Mouse (Mus musculus): ENCODE data around the gene Nmrk2. TPM values are rescaled to one million over a fixed set of nuclear protein-coding genes. Genes with fewer than 3 reads are reported as not detected.
"Not testable (repeated sequence)": the region's sequence is repeated elsewhere in the genome, so short reads cannot be mapped to it uniquely, and the experiment has no call there.

Nmrk2 gene
- total RNA-seq, 2 experiments from 2014 or later, result 0.17 TPM; not detected in 1

GRCm38 (mm10) chr10:81221402-81222015 lies 19.7 kb upstream of the Nmrk2 start:
- no peak for DNase-seq (ENCODE audit: low spot score in 2 of 2)
- intact Hi-C loops (cut with DNase I), result no loop called here

GRCm38 (mm10) chr10:81217964-81218363 lies 16.1 kb upstream of the Nmrk2 start:
- intact Hi-C loops (cut with DNase I), result no loop called here
- peak in 1 of 2 experiments; percentile 55 for DNase-seq (ENCODE audit: low spot score in 2 of 2)

DNA sequence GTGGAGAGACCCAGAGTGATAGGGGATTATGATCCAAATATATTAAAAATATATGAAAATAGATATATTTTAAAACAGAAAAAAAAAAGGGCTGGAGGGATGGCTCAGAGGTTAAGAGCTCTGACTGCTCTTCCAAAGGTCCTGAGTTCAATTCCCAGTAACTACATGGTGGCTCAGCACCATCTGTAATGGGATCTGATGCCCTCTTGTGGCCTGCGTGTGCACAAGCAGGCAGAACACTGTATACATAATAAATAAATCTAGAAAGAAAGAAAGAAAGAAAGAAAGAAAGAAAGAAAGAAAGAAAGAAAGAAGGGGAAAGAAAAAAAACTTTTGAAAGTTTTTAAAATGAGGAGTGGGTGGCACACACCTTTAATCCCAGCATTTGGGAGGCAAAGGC lies 15.4 kb upstream of the Nmrk2 start:
- DNase-seq (ENCODE audit: low spot score in 2 of 2); intact Hi-C loops (cut with DNase I): not testable (repeated sequence)

GRCm38 (mm10) chr10:81216810-81217209 lies 15.0 kb upstream of the Nmrk2 start:
- no peak for DNase-seq (ENCODE audit: low spot score in 2 of 2)
- intact Hi-C loops (cut with DNase I), result no loop called here

- intact Hi-C loops (cut with DNase I), result no loop called here
Measured at GRCm38 (mm10) chr10:81216260-81216659, 14.4 kb upstream of the Nmrk2 start.

GRCm38 (mm10) chr10:81210154-81210553 lies 8.3 kb upstream of the Nmrk2 start:
- intact Hi-C loops (cut with DNase I), result no loop called here
- DNase-seq (ENCODE audit: low spot score in 2 of 2), result no peak

More at GRCm38 (mm10) chr10:81216260-81216659, 14.4 kb upstream of the Nmrk2 start:
- DNase-seq (ENCODE audit: low spot score in 2 of 2), result no peak

DNA sequence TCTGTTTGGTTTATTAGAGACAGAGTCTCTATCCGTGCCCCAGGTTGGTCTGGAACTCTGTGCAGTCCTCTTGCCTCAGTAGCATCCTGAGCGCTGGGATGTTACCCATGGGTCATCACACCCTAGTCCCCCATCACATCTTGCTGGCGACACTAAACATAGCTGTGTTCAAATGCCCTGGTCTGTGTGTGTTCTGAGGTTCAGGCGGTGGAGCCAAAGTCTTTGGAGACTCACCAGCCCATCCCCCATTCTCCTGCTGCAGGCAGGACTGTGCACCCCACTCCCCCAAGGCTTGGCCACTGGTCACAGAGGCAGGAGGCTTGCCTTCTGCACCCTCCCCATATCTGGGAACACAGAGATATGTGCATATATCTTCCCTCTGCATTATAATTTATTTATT lies 2.3 kb upstream of the Nmrk2 start:
- no peak for DNase-seq (ENCODE audit: low spot score in 2 of 2)

DNA sequence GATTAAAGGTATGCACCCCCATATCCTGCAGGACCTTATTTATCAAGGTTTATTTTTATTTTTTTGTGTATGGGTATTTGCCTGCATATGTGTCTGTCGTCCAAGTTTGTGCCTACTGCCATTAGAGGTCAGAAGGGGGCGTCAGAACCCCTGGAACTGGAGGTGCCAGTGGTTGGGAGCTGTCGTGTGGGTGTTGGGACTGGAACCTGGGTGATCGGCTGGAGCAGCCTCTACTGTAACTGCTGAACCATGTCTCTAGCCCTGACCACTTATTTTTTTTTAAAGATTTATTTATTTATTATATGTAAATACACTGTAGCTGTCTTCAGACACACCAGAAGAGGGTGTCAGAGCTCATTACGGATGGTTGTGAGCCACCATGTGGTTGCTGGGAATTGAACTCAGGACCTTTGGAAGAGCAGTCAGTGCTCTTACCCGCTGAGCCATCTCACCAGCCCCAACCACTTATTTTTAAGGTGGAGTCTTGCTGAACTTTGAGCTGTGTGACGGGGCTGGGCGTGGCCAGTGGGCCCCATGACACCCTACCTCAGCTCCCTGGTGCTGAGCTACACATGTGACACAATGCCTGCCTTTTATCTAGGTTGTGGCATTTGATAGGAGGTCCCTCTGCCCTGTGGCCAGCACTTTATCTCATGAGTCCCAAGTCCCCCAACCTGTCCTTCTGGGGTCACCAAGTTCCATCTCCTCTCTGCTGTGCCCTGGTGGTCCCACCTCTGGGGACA lies 1.3 kb upstream of the Nmrk2 start:
- DNase-seq (ENCODE audit: low spot score in 2 of 2), result no peak
- intact Hi-C loops (cut with DNase I), result no loop called here

More for the DNA sequence above, 2.3 kb upstream of the Nmrk2 start:
- intact Hi-C loops (cut with DNase I), result no loop called here

- intact Hi-C loops (cut with DNase I), result no loop called here
- no peak for DNase-seq (ENCODE audit: low spot score in 2 of 2)
Measured at GRCm38 (mm10) chr10:81200605-81201287, 1.1 kb downstream of the Nmrk2 start.

DNA sequence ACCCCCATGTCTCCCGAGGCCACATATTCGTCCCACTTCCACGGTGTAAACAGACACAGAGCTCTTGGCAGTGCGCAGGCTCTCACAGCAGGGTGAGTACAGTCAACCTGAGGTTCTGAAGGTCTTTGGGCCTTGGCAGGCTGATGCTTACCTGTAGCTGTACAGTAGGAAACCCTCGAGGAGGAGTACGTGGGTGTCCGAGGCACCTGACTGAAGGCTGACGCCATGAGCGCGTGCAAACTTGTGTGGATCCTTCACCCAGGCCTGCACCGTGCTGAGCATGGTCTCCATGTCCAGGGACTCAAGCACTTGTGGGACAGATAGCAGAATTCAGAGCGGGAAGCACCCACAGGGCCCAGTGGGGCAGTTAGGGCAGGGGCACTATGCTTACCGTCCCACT lies 1.7 kb downstream of the Nmrk2 start:
- no peak for DNase-seq (ENCODE audit: low spot score in 2 of 2)
- intact Hi-C loops (cut with DNase I), result no loop called here

- intact Hi-C loops (cut with DNase I), result loop anchor here (5.0 to 10.0 kb wide), 2 partner anchors 43 to 246 kb away; no protein-coding TSS in a partner anchor
- DNase-seq (ENCODE audit: low spot score in 2 of 2), result no peak
Measured at GRCm38 (mm10) chr10:81198990-81199389, 2.9 kb downstream of the Nmrk2 start.

- DNase-seq (ENCODE audit: low spot score in 2 of 2), result peak; percentile 81 to 83
- intact Hi-C loops (cut with DNase I), result loop anchor here (5.0 to 10.0 kb wide), 2 partner anchors 44 to 247 kb away; no protein-coding TSS in a partner anchor
Measured at GRCm38 (mm10) chr10:81198230-81198629, 3.6 kb downstream of the Nmrk2 start.

GRCm38 (mm10) chr10:81197305-81197704 lies 4.5 kb downstream of the Nmrk2 start:
- intact Hi-C loops (cut with DNase I), result loop anchor here (5.0 to 10.0 kb wide), 2 partner anchors 45 to 247 kb away; no protein-coding TSS in a partner anchor
- no peak for DNase-seq (ENCODE audit: low spot score in 2 of 2)

GRCm38 (mm10) chr10:81196470-81197065 lies 5.3 kb downstream of the Nmrk2 start:
- no peak for DNase-seq (ENCODE audit: low spot score in 2 of 2)
- intact Hi-C loops (cut with DNase I), result loop anchor here (5.0 to 10.0 kb wide), 2 partner anchors 46 to 248 kb away; no protein-coding TSS in a partner anchor

DNA sequence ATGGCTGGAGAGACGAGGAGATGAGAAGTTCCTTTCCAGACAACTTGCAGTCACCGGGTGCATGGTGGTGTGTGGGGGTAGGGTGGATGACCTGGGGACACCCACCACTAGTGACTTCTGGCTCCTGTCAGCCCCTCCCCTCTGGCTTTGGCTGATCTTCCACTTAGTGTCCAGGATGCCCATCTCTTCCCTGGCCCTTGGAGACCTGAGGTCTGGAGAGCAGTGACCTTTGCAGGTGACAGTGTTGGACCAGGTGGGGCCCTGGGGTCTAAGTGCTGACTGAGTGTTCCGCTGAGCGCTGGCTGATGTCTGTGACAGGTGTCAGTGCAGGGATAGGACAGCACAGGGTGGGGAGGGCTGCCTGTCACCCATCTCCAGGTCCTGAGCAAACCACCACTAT lies 6.6 kb downstream of the Nmrk2 start:
- no peak for DNase-seq (ENCODE audit: low spot score in 2 of 2)
- intact Hi-C loops (cut with DNase I), result loop anchor here (5.0 to 10.0 kb wide), 2 partner anchors 47 to 250 kb away; no protein-coding TSS in a partner anchor

DNA sequence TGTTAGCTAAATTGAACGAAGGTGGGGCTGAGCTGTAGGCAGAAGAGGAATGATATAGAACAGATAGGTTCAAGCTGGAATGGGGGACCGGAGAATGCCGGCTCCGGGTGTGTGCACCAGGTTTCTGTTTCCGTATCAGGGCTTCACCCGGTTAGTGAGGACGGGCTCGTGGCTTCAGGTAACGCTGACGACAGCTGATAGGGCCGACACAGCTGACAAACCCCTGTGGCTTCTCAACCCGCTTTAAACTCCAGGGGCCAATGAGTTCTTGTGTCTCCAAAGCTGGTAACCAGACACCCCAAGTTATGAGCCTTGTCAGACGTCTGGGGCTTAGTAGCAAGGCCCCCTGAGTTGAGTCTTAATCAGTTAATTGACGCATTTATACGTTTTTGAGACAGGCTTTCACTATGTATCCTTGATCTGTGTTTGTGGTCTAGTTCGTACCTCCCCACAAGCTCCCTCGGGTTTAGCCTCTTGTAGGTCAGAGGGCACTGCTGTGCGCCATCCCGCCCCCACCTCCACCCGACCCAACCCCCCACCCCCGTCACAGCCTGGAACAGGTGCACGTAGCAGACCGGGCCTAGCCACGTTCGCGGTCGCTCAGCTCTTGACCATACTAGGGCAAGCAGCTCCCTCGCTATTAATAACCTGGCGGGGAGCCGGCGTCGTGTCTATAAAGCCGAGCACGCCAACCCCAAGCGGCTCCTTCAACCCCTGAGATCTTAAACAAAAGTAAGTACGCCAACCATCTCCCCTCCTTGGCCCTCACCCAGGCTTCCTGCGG lies 7.7 kb downstream of the Nmrk2 start:
- DNase-seq (ENCODE audit: low spot score in 2 of 2), result peak in 1 of 2 experiments; percentile 44
- intact Hi-C loops (cut with DNase I), result loop anchor here (10.0 kb wide), 1 partner anchor 251 kb away; no protein-coding TSS in a partner anchor

DNA sequence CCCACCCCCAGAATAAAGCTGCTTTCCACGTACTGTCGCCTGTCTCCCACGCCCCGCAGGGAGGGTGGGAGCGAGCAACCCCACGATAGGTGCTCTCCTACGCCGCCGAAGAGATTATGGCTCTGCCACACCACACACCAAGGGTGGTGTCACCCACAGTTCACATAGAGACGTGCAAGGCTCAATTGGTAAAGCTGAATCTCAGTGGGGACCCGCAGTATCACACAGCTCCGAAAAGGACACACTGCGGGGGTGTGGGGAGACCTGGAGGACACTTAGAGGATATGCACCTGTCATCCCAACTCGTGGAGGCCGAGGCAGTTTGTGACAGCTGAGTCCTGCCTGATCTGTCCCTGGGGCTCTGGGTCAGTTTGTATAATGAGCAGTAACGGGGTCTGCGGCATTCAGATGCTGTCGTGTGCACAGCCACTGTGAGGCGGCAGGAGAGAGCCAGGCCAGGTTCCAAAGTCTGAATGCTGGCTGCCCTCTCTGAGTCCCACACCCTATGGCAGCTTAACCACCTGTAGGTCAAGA lies 8.8 kb downstream of the Nmrk2 start:
- no peak for DNase-seq (ENCODE audit: low spot score in 2 of 2)
- intact Hi-C loops (cut with DNase I), result loop anchor here (10.0 kb wide), 1 partner anchor 252 kb away; no protein-coding TSS in a partner anchor

DNA sequence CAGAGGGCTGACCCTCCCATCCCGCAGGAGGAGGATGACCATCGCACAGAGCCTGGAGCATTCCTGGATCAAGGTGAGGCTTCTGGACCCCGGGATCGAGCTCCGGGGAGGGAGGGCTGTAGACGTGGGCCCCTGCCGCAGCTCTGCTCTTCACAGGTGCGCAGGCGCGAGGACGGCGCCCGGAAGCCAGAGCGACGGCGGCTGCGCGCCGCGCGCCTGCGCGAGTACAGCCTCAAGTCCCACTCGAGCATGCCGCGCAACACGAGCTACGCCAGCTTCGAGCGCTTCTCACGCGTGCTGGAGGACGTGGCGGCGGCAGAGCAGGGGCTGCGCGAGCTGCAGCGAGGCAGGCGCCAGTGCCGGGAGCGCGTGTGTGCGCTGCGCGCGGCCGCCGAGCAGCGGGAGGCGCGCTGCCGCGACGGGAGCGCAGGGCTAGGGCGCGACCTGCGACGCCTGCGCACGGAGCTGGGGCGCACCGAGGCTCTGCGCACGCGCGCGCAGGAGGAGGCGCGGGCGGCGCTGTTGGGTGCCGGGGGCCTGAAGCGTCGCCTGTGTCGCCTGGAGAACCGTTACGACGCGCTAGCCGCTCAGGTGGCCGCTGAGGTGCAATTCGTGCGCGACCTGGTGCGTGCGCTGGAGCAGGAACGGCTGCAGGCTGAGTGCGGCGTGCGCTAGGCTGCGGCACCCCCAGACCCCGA lies 9.4 kb downstream of the Nmrk2 start:
- intact Hi-C loops (cut with DNase I), result loop anchor here (10.0 kb wide), 1 partner anchor 252 kb away; no protein-coding TSS in a partner anchor
- peak; percentile 88 to 94 for DNase-seq (ENCODE audit: low spot score in 2 of 2)

Measured in left cerebral cortex, postnatal 14 days (tissue).